Mouse (Mus musculus): Measurements from ENCODE around the gene Bpifb9a. TPM values are rescaled to one million over a fixed set of nuclear protein-coding genes. Genes with fewer than 3 reads are reported as not detected.
"Not testable (repeated sequence)": the region's sequence is repeated elsewhere in the genome, so short reads cannot be mapped to it uniquely, and the experiment has no call there.

Gene Bpifb9a
- total RNA-seq (2021): not detected

DNA sequence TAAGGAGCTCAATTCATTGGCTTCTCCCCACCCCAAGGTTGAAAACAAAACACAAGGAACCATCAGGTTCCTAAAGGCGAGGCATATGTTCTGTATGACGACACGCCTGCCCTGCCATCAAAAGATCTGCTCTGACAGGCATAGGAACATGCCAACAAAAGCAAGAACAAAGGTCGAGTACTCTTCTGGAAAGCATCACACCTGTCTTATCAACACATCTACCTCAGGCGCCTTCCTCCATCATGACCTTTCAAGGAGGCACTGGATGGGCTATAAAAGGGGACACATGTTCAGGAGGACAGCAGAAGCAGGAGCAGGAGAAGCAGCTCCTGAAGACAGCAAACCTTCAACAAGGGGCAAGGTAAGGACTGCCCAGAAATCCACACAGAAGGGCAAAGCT, at the start of gene Bpifb9a:
Bpifb9a (plus strand) TSS at position 301 of the 400 bp plus-strand sequence.
- intact Hi-C loops (cut with DNase I); DNase-seq (ENCODE audit: low spot score): not testable (repeated sequence)

DNA sequence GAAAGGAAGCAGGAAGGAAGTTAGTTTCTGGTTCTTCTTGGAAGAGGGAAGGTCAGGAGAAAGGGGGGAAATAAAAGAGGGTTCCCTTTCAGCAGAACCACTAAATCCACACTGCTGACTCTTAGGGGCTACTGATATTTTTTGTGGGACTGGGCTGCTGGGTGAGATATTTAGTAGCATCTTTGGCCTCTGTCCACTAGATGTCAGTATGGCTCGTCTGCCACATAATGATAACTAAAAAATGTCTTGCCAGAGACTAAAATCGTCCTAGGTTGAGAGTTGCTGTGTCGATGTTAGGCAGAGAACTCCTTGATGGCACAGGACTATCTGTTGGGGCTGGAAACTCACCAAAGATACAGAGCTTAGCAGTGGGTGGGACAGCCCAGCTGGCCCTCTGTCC, 48.5 kb upstream of the Bpifb9a start:
- intact Hi-C loops (cut with DNase I): loop anchor here (5.0 kb wide), 1 partner anchor 37 kb away; no protein-coding TSS in a partner anchor
- DNase-seq (ENCODE audit: low spot score): no peak

DNA sequence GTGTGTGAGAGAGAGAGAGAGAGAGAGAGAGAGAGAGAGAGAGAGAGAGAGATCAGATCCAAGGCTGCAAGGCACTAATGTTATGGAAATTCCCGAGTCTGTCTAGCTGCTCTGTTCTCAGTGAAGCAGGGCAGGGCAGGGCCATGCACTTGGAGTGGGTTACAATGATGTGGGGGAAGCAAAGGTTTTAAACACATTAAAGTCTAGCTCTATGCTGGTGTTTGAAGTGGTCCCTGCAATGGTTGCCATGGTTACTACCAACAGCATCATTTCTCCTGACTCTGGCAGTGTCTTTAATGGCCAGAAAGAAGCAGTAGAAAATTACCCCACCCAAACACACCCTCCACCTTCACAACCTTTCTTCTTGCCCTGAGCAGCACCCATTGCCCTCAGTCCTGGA, 46.5 kb upstream of the Bpifb9a start:
- no peak for DNase-seq (ENCODE audit: low spot score)
- intact Hi-C loops (cut with DNase I): no loop called here

DNA sequence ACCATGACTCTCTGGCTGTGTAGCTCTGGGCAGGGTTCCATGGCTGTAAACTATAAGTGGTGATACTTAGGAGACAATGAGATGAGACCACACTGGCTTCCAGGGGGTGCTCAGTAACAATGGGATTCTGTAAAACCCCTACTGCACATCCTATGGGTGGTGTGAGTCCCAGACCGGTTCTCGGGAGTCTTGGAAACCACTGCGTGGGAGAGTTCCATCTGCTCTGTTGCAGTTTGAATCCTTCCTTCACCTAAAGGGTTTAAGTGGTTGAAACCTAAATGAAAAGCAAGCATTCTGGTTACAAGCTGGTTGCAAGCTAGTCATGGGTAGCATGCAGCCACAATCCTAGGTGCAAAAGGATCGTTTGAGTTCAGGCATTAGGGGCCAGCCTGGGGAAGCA, 45.8 kb upstream of the Bpifb9a start:
- DNase-seq (ENCODE audit: low spot score): no peak
- intact Hi-C loops (cut with DNase I): no loop called here

DNA sequence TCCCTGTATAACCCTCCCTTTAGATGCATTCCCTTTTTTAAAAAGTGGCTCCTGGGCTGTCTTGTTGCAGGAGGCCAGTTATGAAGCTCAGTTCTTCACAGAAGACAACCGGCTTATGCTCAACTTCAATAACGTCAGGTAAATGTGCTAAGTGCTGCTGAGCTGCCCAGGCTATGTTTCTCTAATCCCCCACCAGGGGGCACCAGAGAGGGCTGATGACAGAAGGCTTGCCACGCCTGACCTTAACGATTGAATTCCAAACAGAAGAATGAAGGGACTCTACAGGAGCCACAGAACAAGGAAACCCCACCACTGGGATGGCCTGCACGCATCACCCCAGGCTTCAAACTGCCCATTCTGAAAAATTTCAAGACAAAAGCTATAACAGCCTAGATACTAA, 42.5 kb upstream of the Bpifb9a start:
- intact Hi-C loops (cut with DNase I): loop anchor here (2.0 kb wide), 1 partner anchor 80 kb away; no protein-coding TSS in a partner anchor
- no peak for DNase-seq (ENCODE audit: low spot score)

DNA sequence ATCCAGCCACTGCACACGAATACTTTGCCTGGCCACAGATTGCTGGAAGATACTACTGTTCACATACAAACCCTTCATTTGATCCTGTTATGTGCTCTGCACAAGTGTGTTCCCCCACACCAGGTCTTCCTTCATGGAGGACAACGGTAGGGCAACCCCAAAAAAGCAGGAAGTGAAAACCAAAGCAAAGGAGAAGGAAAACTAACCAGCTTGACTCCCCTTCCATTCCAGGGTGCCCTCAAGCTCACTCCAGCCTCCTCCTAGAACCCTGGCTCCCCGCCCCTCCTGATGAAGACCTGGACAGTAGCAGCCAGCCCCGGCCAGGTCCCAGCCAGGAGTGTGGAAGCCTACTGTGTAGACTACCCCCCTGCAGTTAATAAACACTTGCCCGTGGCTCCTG, 37.7 kb upstream of the Bpifb9a start:
- no peak for DNase-seq (ENCODE audit: low spot score)
- intact Hi-C loops (cut with DNase I): no loop called here

DNA sequence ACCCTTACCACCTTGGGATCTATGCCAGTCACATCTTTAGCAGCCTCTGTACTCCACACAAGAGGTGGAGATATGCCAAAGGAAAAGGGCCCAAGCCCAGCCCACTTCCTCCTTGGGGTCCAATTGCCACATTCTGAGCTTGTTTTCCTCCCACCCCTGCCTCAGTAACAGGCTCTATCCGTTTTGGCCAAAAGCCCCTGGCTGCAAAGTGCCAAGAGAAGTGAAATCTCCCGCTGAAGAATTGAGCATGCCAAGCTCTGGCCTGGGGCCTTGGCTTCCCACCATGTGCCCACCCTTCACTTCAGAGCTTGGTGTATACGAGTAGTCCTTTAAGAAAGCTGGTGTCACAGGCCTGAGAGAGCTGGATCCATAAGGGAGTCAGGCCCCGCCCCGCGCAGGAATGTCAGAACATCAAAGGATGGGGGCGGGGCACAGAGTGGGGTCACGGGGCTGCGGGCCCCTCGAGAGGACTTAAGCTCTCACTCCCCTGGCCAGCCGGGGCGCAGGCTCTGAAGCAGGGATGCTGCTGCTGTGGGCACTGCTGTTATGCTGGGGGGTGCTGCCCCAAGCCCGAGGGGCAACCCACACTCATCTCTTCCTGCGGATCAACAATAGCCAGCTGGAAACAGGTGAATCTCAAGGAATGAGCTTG, 34.3 kb upstream of the Bpifb9a start, which contains the start of gene Bpifb5:
Bpifb5 (plus strand) TSS at position 478 of the 652 bp plus-strand sequence.
- intact Hi-C loops (cut with DNase I): no loop called here
- no peak for DNase-seq (ENCODE audit: low spot score)

DNA sequence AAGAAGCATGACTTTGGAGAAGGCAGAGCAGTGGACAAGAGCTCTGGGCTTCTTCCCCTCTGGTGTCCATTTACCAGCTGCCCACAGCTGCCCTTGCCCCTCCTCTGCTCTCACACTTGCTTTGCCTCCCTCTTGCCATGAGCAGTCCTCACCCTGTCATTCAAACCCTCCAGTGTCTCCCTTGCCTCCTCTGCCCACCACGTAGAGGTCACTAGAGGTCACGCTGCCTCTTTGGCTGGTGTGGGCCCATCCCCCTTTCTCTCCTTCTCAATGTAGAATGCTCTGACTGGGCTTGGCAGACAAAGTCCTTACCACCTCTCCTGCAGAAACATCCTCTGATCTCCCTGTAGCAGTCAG, 33.8 kb upstream of the Bpifb9a start:
- intact Hi-C loops (cut with DNase I): no loop called here
- DNase-seq (ENCODE audit: low spot score): no peak

DNA sequence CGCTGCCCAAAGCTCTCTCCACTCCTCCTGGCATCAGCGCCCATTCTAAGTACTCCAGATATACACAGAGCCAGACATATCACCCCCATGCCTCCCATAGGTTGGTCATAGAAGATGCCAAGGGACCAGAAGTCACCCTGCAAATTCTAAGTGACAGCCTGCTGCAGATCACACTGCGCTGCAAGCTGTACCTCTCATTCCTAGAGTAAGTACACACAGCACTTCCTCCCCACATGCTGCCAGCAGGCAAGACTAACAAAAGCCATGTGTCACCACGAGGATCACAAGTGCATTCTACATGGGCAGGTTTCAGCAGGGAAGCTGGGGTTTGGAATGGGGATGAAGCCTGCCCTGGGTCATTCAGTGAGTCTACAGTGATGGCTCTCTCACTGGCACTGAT, 30.7 kb upstream of the Bpifb9a start:
- intact Hi-C loops (cut with DNase I): no loop called here
- DNase-seq (ENCODE audit: low spot score): no peak

DNA sequence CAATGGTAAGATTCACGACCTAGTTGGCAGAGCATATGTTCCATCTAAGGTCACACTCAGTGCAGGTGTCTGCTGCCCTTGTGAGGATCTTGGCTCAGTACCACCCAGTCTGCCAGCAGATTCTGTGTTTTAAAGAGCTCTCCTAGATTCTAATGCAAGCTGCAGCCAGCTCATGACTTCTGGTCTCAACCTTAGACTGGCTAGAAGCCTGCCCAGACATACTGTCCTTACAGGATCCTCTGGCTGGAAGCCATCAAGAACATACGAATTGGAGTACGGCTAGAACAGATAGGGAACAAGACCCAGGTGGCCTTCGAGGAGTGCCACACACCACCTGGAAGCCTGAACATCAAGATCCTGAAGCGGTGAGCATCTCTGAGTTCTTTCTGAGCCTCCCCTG, 29.8 kb upstream of the Bpifb9a start:
- no peak for DNase-seq (ENCODE audit: low spot score)
- intact Hi-C loops (cut with DNase I): no loop called here

DNA sequence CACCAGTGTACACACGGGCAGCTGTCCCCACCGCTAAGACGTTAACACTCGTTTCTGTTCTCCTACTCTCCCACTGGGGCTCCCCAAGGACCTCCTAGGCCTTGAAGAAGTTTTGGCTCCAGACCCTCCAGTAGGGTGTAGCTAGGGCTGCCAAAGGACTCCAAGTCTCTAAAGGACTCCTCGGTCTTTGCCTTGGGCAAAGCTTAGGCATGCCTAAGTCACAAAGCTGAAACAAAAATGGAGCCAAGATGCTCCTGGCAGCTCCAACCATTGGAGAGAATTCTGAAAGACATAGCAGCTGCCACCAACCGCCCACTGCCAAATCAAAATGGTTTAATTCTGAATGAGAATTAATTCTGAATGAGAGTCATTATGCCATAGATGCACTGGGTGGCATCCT, 24.2 kb upstream of the Bpifb9a start:
- no peak for DNase-seq (ENCODE audit: low spot score)
- intact Hi-C loops (cut with DNase I): no loop called here

DNA sequence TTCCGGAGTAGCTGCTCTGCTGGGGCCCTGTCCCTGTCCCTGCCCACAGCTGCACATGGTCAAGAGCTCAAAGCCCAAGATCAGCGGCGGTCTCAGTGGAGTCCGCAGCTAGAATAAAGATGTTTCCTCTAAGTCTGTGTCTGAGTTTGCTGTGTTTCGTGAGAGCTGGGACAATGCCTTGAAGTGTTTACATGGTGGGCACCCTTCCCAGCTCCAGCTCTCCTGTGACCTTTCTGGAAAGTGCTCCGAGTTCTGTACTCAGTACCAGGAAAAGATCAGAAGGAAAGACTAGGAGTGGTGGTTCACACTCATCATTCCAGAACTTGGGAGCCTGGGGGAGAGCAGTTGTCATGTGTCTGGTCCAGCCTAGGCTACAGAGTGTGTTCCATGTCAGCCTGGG, 16.9 kb upstream of the Bpifb9a start:
- intact Hi-C loops (cut with DNase I): no loop called here
- DNase-seq (ENCODE audit: low spot score): no peak

DNA sequence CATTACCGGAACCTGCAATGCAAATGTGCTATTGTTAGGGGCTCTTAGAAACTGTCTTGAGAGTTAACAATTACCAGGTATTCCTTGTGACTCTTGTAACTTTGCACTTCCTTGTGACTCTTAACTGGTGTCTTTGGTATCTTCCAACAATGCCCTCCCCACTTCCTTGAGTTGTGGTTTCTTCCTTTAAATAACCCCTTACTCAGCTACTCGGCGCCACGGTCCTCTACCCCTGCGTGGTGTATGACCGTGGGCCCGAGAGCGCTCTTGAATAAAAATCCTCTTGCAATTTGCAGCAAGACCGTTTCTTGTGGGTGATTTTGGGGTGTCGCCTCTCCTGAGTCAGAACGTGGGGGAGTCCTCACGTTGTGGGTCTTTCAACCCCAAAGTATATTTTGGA, 14.9 kb upstream of the Bpifb9a start:
- DNase-seq (ENCODE audit: low spot score); intact Hi-C loops (cut with DNase I): not testable (repeated sequence)

DNA sequence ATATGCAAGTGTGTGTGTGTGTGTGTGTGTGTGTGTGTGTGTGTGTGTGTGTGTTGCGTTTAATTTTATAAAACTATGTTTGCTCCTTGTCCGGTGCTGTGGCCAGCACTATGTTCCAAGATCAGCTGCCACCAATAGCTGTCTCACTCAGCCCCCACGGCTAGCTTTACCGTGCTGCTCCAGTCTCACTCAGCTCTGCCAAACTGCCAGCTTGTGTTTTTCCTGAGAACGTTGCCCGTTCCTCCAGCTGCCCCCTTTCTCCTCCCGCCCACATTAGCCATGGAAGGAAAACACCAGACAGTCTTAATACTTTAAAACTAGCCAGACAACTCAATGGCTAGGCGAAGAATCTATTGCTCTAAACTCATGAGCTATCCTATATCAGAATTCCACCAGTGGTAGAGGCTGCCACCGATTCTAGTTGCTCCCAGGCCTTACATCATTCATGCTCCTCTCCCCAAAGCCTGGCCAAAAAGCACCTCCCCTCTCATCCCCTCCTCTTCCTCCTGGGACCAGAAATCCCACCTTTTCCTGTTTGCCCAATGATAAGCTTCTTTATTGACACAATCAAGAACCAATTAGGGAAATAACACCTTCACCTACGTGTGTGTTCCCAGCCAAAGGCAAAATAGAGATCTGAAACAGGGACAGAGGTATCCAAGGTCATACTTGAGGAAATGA, 14.2 kb upstream of the Bpifb9a start:
- DNase-seq (ENCODE audit: low spot score): no peak
- intact Hi-C loops (cut with DNase I): no loop called here

DNA sequence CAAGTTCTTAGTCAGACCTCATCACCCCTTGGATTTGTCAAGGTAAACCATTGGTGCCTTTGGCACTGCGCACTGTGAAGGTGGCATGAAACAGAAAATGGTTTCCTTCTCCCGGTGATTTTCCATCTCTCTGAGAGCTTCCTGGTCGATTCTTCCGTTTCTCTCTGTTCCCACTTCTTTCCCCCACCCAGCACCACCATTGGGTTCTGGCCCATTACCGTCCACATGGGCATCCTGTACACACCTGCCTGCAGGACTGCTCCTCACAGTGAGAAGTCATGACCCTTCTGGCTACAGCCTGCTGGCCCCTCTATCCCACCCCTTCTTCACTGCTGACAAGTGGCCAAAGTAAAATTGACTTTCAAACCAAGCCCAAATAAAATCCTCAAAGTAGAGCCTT, 12.3 kb upstream of the Bpifb9a start:
- intact Hi-C loops (cut with DNase I): no loop called here
- no peak for DNase-seq (ENCODE audit: low spot score)

DNA sequence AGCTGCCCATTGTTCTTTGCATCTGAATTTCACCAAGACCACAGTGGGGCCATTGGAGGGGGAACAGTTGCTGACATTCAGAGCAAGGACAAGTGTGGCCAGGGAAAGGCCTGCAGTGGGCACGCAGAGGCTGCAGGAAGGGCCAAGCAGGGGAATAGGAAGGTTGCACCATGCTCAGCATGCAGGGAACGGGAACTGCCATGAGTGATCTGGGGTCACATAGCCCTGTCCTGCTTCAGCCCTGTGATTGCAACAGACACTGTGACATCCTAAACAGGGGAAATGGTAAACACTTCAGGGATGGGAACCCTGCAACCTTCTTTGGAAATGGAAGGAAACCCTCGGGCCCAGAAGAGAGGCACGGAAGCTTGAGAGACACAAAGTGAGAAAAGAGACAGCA, 2.4 kb upstream of the Bpifb9a start:
- DNase-seq (ENCODE audit: low spot score); intact Hi-C loops (cut with DNase I): not testable (repeated sequence)

DNA sequence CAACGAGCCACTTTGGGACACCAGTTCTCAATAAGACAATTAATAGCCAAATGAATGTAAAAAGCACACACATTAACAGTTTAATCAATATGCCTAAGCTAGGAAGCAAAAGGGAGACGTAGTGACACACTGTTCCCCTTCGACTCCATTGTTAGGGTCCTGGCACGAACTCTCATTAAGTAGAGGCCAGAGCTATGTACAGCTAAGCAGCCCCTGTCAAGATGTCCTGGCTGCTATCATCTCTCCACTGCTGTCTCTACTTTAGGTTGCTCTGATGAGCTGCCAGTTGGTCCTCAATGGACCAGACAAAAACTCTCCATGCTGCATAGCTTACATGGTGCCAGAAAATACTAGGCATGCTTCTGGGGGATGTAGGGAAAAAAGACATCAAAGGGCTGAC, 1.9 kb upstream of the Bpifb9a start:
- intact Hi-C loops (cut with DNase I): no loop called here
- DNase-seq (ENCODE audit: low spot score): no peak

DNA sequence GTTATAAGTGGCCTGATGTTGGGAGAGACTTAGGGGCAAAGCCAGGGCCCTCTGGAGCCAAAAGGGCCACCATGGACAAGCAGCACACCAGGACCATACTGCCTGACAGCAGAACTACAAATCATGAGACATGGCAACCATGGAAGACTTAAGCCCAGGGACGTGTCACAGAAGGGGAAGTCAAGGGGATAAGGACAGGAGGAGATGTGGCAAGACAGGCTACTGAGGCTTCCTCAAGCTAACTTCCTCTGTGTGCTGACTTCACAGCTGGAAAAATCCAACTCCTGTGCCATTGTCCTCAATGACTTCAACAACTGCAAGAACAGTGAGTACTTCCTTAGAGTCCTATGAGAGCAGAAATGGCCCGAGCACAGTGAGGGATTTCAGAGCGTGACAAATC, 6.7 kb downstream of the Bpifb9a start:
- DNase-seq (ENCODE audit: low spot score); intact Hi-C loops (cut with DNase I): not testable (repeated sequence)

DNA sequence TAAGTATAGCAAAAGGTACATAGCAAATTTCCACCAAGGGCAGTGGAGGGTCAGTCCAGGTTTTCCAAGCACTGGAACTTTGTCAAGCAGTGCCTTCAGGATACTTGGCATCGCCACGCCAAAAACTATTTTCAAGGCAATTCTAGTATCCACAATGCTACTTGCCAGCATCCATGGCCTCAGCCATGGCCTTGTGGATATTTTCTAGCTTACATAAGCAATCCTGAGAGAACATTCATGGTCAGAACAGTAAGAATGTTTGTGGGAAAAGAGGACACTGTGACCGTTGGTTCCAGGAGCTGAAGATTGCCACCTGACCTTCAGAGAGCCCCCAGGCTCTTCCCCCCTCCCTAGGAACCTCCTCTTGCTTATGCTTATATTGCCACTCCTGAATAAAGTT, 34.2 kb downstream of the Bpifb9a start:
- DNase-seq (ENCODE audit: low spot score); intact Hi-C loops (cut with DNase I): not testable (repeated sequence)

DNA sequence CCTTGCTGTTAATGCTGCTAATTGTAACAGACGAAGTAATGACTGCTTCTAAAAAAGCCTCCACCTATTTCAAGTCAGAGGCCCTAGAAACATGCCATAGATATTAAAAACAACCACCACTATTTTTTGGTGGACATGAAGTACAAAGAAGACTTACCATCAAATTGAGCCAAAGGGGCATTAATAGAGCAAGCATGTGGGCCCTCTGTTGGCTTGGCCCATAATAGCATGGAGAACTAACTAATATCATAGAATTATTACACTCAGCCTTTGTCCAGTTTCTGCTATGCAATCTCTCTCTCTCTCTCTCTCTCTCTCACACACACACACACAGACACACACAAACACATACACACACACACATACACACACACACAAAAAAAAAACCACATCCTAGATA, 35.2 kb downstream of the Bpifb9a start:
- intact Hi-C loops (cut with DNase I): no loop called here
- no peak for DNase-seq (ENCODE audit: low spot score)

DNA sequence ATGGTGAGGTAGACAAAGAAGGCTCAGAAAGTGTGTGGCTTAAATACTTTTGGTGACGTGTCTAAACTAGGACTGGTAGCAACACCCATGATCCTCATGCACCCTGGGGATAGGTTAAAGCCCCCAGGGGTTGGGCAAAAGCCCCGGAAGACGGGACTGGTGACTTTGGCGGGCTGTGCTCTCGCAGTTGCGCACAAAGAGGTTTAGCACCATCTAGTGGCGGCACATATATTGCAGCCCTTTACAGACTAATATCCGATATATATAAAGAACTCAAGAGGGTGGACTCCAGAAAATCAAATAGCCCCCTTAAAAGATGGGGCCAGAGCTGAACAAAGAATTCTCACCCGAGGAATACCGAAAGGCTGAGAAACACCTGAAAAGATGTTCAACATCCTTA, 37.1 kb downstream of the Bpifb9a start:
- not testable (repeated sequence) for DNase-seq (ENCODE audit: low spot score)
- intact Hi-C loops (cut with DNase I): loop anchor here (2.0 to 5.0 kb wide), 2 partner anchors 80 to 122 kb away; no protein-coding TSS in a partner anchor

DNA sequence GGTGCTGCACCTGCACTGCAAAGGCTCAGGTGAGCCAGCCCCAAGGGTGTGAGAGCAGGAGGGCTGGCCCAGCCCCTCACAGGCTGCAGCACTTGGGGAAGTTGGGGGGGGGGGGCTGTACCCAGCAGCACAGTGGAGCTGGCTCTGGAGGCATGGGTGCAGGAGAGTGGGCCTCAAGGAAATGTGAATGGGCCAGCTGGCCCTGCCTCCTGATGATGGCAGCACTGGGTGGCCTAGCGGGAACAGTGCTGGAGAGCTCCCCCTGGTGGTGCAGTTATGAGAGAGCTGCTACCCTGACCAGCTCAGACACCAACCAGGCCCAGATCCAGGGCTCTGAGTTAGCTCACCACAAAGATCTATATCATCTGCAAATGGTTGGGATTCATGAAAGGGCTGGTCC, 42.8 kb downstream of the Bpifb9a start:
- intact Hi-C loops (cut with DNase I): no loop called here
- no peak for DNase-seq (ENCODE audit: low spot score)
